Mouse (Mus musculus) B cell, adult 2 months (primary cell): ENCODE data around the gene Cdh4.

ENCODE experiments used
- DNase-seq, 2 experiments: peaks; one replicate each; pipeline ENCODE4 v3.0.0; 2022

Gene Cdh4

DNA sequence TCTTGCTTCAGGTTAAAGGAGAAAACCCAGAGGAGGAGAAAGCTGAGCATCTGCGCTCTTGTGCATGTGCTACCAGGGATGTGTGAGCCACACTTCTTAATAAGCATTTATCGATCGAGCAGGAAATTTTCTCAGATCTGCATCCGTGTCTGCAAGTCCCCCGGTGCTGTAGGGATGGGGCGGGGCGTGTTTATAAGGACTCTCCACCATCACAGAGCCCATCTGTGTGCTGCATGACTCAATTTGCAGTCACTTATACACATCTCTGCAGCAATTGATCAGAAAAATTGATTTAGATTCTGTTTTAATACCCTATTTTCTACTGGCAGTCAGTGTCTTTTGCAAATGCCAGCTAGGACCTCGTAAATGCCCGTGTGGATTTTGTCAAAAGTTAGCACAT lies 311.6 kb downstream of the Cdh4 start:
- DNase-seq: no peak

DNA sequence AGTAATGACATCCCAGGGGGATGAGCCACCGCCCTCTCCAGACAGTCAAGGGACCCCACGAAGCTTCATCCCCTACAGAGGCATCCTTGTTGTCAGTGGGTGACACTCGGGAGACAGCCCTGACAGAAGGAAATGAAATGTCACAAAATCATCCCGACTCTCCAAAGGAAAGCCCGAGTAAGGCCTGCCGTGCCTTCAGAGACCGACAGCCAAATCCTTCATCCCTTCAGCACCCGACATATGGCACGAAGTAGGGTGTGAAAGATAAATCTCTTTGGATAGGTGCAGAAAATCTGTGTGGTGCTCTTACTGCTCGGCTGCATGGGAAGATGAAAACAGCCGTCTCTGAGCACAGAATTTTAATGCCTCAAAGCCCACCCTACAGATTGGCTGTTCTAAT lies 312.5 kb downstream of the Cdh4 start:
- DNase-seq: no peak

DNA sequence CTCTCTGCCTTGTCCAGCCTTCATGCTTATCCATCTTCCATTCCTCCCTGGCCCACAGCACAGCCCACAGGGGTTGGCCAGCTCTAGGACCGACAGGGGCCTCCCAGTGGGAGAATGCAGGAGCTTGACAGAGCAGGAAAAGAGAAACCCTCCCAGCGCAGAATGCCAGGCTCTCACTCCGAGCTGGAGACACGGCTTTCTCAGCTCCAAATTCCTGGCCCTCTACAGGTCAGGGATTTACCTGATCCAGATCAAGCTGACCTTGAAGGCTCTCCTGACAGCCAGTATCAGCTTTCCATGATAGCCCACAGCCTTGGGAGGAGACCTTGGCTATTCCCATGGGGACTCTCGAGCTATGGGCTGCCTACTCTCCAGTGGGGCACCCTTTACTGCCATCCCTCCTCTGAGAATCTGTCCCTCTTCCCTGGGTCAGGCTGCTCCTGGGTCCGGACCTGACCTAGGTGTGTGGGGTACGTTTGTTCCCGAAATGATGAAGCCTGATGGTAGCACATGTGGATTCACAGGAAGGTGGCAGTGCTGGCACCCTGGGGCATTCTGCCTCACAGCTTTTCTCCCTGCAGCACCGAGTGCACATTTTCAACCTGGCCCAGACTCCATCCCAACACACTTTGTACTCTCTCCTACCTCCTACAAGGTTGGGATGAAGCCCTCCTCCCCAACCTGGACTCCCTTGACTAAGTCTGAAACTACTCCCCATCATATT lies 319.6 kb downstream of the Cdh4 start:
- no peak for DNase-seq

- no peak for DNase-seq
Observed at GRCm38 (mm10) chr2:179762521-179763305, 320.5 kb downstream of the Cdh4 start.

GRCm38 (mm10) chr2:179764460-179764859 lies 322.2 kb downstream of the Cdh4 start:
- DNase-seq: no peak

GRCm38 (mm10) chr2:179766664-179767526 lies 324.7 kb downstream of the Cdh4 start:
- DNase-seq: no peak

DNA sequence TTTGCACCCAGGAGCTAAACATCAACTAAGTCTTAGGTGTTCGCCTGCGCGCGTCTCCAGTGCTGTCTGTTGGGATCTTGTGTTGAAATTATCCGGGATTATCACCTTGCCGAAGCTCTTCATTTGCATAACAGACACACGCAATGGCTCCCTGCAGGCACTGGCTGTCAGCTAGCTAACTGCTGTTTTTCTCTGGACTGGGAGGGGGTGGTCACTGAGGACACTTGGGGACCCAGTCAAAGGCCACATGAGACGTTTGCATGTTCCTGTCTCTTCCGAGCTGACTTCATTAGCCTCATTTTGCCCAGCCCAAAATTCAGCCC lies 325.3 kb downstream of the Cdh4 start:
- DNase-seq: no peak

GRCm38 (mm10) chr2:179769137-179769536 lies 326.9 kb downstream of the Cdh4 start:
- no peak for DNase-seq

DNA sequence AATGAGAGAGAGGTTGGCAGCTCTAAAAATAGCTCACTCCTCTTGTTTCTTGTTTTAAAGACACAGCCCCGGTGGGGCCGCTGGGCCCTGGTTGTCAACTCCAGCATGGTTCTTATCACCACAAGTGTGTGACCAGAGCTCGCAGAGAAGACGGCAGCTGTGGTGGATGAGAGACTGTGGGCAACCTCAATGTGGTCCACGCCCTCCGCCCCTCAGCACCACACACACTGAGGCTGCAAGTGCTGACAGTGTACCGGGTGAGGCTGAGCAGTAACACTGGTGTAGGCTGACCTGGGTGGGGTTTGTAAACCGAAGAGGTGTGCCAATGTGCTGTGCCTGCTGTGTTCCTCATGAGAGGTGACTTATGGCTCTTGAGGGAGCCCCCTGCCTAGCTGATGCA lies 327.7 kb downstream of the Cdh4 start:
- DNase-seq: no peak

GRCm38 (mm10) chr2:179774440-179775110 lies 332.3 kb downstream of the Cdh4 start:
- no peak for DNase-seq

- no peak for DNase-seq
Observed at GRCm38 (mm10) chr2:179775999-179776705, 333.9 kb downstream of the Cdh4 start.

DNA sequence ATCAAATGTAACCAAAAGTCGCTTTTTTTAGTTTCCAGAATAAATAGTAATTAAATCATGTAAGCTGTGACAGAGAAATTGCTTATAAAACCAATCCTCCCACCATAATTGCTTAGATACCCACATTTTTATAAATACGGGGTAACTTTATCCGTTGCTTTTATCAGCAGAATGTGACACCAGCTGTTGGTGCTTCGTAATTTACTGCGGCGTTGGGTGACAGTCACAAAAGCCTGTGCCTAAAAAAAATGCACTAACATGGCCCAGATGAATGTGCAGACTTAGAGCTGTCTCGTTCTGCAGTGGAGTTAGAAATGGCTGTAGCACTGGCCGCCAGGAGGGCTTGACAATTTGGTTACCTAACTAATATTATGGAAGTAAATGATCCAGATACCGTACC lies 337.0 kb downstream of the Cdh4 start:
- DNase-seq: no peak

DNA sequence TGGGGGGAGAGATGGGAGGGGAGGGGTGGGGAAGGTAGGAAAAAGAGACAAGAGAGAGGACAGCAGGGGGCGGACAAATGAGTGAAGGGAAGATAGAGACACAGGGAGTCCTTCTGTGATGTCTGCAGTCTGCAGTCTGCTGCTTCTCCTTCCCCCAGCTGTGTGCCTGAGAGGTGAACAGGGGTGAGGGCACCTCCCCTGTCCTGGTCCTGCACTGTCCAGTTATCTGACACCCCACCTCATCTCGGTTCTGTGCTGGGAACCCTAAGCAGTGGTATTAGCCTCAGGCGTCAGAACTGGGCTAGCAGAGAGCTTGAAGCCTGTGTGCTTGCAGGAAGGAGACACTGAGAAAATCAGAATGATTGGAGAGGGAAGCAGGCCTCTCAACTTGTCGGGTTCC lies 338.7 kb downstream of the Cdh4 start:
- no peak for DNase-seq

DNA sequence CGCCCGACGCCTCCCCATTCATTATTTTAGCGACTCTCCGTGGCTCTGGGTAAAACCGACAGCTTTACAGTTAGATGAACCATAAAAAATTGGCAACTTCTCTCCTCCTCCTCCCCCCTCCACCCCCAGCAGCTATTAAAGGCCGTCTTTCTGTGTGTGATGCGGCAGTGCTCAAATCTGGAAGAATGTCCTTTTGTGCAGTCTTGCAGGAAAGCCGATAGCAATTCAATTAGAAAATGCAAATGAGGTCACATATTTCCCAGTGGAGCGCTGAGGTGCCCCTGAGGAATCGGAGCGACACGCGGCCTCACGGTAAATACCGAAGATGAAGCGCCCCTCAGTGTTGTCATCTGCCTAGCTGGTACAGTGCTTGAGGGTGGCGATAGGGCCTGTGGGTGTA lies 345.0 kb downstream of the Cdh4 start:
- DNase-seq: no peak

- no peak for DNase-seq
Observed at GRCm38 (mm10) chr2:179787797-179788196, 345.6 kb downstream of the Cdh4 start.

- DNase-seq: no peak
Observed at GRCm38 (mm10) chr2:179790684-179791083, 348.5 kb downstream of the Cdh4 start.

DNA sequence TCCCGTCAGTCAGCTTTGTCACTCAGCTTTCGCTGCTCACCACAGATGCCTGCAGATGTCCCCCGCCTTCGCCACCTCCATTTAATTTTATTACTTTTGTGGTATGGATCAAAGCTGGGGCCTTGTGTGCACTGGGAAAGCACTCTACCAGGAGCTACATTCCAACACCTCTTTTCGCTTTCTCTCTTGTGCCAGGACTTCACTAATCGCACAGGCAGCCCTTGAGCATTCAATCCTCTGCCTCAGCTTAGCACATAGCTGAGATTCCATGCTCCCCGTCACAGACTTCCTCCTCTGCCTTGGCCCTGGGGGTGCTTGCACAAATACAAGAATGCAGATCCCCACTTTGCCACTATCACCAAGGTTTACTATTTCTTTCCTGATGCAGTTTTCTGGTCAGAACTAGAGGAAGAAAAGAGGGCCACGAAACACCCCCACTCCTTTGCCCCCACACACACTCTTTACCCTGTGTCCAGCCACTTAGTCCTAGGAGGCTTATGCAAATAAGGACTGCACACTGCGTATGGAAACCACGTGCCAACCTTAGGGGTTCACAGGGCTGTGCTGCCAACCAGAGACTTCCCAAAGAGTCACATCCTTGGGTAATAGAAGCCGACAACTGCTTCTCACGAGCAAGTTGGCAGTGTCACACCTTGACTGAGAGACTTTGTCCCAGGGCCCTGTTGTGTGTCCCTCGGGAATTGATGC lies 350.3 kb downstream of the Cdh4 start:
- DNase-seq: no peak

GRCm38 (mm10) chr2:179794354-179794753 lies 352.1 kb downstream of the Cdh4 start:
- DNase-seq: no peak

- no peak for DNase-seq
Observed at GRCm38 (mm10) chr2:179795452-179795851, 353.2 kb downstream of the Cdh4 start.

DNA sequence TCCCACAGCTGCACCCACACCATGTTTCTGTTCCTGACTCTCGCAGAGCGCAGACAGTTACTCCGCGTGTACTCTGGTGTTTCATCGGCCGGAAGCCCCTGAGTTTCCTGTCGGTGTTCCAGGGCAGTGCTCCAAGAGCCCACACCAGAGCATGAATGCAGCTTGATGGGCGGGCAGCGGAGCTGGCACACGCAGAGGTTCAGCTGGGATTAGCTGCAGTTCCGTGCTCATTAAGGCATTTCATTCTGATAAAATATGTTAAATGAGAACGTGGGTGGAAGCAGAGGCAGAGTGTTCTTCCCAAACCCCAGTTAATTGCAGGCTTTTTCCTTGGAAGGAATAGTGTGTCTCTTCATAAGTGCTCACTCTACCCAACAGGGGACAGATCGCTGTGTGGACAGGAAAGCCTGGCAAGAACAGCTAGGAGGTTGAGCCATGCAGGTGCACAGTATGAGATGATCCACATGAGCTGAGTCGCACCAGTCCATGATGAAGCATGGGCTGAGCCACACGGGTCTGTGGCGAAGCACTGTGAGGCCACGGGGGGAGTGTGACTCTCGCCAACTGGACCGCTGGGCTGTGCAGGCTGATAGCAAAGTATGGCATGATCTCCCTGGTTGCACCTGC lies 357.8 kb downstream of the Cdh4 start:
- no peak for DNase-seq

DNA sequence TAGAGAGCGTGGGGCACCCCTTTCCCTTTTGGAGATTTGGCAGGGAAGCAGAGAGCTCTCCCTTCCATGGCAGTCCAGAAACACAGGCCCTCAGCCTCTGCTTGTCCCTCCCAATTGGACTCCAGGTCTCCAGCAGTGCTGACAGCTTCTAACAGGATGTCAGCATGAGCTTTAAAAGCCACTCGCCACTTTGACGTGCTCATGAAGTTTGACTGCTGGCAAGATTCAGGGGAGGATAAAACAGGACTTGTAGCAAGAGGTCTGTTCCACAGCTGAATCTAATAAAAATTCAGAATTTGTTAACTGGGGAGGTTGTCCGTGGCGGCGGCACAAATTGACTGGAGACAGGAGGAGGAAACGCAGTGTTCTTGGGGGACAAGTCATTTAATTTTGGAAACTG lies 358.8 kb downstream of the Cdh4 start:
- no peak for DNase-seq
